Mouse (Mus musculus): Measurements from ENCODE around the gene Gm49373.

Gene Gm49373

DNA sequence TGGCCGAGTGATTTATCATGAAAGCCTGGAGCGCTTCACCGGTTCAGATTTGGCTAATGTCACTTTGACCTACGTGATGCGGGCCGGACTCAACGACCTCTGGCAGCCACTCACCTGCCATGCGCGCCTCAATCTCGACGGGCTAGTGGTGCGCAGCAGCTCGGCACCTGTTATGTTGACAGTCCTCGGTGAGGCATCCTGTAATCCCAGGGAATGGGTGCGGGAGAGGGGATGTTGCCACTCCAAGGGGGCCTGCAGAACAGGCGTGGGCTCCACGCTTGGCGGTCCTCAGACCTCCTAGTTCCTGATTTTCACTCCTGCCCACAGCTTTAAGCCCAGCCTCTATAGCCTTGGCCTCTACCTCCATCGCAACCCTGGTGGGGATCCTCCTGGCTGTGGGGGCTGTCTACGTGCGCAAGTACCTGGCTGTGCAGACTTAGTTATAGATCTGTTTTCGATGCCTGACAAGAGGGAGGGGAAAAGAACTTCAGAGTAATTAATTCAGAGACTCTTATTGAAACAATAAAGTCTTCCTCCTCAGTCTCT, 42.8 kb downstream of the Gm49373 start:
- DNase-seq (ENCODE audit: extremely low read depth, insufficient read length, low spot score) = no peak

- peak; percentile 40 for DNase-seq (ENCODE audit: extremely low read depth, insufficient read length, low spot score)
These were observed 43.4 kb downstream of the Gm49373 start, which contains the start of gene Icam4 for GRCm38 (mm10) chr9:21029291-21030054. Icam4 (plus strand) TSS chr9:21029373.

DNA sequence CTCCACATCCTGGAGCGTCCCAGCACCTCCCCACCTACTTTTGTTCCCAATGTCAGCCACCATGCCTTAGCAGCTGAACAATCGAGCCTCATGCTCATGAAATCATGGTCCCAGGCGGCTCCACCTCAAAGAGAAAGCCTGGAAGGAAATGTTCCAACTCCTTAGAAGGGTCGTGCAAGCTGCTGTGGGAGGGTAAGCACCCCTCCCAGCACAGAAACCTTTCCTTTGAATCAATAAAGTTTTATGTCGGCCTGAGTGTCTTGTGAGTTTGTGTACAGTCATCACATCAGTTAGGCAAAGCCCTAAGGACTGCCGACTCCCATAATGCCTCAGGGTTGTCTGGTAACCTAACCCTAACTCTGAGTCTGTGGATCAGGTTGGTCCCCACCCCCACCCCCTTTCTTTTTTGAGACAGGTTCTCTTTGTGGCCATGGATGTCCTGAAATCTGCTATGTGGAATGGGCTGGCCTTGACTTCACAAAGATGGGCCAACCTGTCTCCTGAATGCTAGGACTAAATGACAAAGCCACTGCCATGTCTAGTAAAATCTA, 44.3 kb downstream of the Gm49373 start:
- no peak for DNase-seq (ENCODE audit: extremely low read depth, insufficient read length, low spot score)

- DNase-seq (ENCODE audit: extremely low read depth, insufficient read length, low spot score) = no peak
These were observed 45.1 kb downstream of the Gm49373 start for GRCm38 (mm10) chr9:21027774-21028290.

GRCm38 (mm10) chr9:21026849-21027248, 46.0 kb downstream of the Gm49373 start:
- DNase-seq (ENCODE audit: extremely low read depth, insufficient read length, low spot score) = no peak

- DNase-seq (ENCODE audit: extremely low read depth, insufficient read length, low spot score) = no peak
These were observed 47.6 kb downstream of the Gm49373 start for GRCm38 (mm10) chr9:21025258-21025810.

GRCm38 (mm10) chr9:21022726-21023125, 50.2 kb downstream of the Gm49373 start:
- DNase-seq (ENCODE audit: extremely low read depth, insufficient read length, low spot score) = no peak

DNA sequence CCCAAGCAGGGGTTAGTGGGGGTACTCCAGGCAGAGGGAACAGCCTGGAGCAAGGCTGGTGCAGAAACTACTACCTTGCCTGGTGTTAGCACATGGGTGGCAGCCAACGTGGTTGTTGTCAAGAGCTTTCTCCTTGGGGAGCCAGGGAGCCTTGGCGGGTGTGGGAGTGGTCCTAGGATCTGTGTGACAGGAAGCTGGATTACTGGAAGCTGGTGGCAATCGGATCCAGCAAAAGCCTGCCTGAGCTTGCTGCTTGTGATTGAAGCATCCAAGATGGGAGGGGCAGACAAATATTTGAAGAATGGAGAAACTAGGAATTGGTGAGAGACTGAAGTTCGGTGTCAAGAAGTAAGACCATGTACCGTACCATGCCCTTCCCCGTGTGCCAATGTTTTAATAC, 50.6 kb downstream of the Gm49373 start:
- no peak for DNase-seq (ENCODE audit: extremely low read depth, insufficient read length, low spot score)

GRCm38 (mm10) chr9:21021363-21021762, 51.5 kb downstream of the Gm49373 start:
- no peak for DNase-seq (ENCODE audit: extremely low read depth, insufficient read length, low spot score)

- DNase-seq (ENCODE audit: extremely low read depth, insufficient read length, low spot score) = no peak
These were observed 54.3 kb downstream of the Gm49373 start for GRCm38 (mm10) chr9:21018600-21018999.

DNA sequence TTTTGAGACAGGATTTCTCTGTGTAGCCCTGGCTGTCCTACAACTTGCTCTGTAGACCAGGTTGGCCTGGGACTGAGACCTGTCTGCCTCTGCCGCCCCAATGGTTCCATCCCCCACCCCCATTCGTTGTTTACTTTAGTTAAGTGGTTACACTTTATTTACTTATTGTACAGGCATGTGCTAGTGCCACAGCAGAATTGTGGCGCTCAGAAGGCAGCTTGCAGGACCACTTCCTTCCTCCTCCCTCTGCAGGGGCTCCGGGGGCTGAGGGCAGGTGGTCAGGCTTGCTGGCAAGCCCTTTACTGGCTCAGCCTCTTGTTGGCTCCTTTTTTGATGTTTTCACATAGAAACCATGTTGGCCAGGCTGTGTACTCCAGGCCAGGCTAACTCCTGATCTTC, 55.7 kb downstream of the Gm49373 start:
- DNase-seq (ENCODE audit: extremely low read depth, insufficient read length, low spot score) = no peak

DNA sequence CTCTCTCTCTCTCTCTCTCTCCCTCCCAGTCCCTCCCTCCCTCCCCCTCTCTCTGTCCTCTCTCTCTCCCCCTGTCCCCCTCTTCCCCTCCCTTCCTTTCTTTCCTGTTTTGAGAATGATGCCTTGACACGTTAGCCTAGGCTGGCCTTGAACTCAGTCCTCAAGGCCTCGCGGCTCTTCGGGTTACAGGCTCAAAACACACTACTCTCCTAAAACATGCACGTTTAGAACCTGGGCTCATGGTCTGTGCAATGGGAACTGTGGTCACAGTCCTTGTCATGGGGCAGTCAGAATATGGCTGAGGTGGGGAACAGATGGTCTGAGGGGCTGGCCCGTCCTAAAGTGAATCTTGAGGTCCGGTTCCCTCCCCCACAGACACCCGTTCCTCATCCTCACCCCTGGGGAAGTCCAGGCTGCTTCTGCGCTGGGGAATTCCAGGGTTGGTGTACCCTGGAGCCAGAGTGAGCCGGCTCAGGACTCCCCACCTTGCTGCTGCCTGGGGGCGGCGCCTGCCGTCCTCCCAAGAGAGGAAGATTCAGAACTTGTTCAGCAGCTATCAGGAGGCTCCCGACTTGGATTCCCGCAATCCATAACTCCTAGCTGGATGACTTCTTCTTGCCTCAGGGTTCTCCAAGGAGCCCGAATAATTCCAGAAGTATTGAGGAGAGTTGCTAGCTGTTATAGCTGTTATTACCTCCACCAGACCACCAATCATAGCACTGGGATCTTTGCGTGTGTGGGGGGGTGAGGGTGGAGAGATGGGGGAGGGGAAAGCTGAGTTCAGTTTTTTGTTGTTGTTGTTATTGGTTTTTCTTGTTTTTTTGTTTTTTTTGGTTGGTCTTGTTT, 56.3 kb downstream of the Gm49373 start:
- DNase-seq (ENCODE audit: extremely low read depth, insufficient read length, low spot score) = no peak

- no peak for DNase-seq (ENCODE audit: extremely low read depth, insufficient read length, low spot score)
These were observed 57.2 kb downstream of the Gm49373 start, which contains the start of gene Icam1 for GRCm38 (mm10) chr9:21015571-21016130. Icam1 (plus strand) TSS chr9:21015985.

DNA sequence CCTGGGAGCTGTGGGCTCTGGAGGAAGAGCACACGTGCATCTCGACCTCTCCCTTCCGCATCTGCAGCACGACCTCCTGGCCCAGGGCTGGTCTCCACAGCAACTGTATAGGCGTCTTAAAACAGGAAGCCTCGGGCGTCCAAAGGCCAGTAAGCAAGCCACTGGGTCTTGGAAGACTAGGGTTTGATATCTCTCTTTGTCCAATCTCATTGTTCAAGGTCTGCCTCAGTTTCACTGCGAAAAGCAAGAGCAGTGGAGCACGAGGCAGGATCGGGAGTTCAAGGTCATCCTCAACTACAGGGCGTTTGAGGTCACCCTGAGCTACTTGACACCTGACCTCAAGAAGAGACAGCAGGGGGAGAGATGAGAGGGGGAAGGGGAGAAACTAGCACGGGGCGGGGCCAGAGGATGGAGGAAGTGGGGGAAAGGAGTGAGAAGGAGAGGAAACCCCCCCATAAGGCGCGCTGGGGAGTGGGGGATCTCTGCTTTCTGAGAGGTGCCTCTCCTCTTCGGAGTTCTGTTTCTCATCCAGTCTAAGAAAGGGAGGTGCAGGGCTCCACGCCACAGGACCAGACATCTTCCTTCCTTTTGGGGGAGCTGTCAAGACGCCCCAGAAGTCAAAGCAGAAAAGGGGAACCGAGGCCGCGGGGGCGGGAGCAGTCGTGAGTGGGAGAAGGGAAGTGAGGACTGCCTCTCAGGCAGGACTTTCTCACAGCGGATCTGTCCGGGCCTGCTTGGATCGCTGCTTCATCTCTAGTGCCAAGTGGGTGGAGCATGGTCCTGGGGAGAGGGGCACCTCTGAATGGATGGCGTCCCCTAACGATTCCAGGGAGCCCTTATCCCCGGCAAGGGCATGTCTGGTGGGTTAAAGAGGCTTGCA, 58.0 kb downstream of the Gm49373 start:
- DNase-seq (ENCODE audit: extremely low read depth, insufficient read length, low spot score) = no peak
